Mouse (Mus musculus) testis, adult 2 months (tissue): Measurements from ENCODE around the gene Rnf130. TPM values are rescaled to one million over a fixed set of nuclear protein-coding genes. Genes with fewer than 3 reads are reported as not detected.
A peak's percentile ranks its signal among the peaks of the same experiment; 100 is the strongest.

Experiments used
- H3K27ac ChIP-seq: fragments of 200-500 bp; 2 replicates; pipeline ENCODE4 v1.5.1; 2012; ENCODE audit warnings: low read depth, low read length; ENCODE audit not compliant: control insufficient read depth, insufficient read depth
- H3K27me3 ChIP-seq: fragments of 200-500 bp; 2 replicates; pipeline ENCODE4 v1.6.1; 2012; ENCODE audit warnings: mild to moderate bottlenecking, low read length, moderate library complexity; ENCODE audit not compliant: control insufficient read depth, insufficient read depth
- H3K36me3 ChIP-seq: fragments of 200-500 bp; 2 replicates; pipeline ENCODE4 v1.6.1; 2012; ENCODE audit warnings: mild to moderate bottlenecking, low read length; ENCODE audit not compliant: control insufficient read depth, insufficient read depth
- H3K4me1 ChIP-seq: fragments of 200-500 bp; 2 replicates; pipeline ENCODE4 v1.6.1; 2012; ENCODE audit warnings: low read length; ENCODE audit not compliant: control insufficient read depth, insufficient read depth
- H3K4me3 ChIP-seq: fragments of 200-500 bp; 2 replicates; pipeline ENCODE4 v1.5.1; 2012; ENCODE audit warnings: low read depth, mild to moderate bottlenecking, low read length, moderate library complexity, mixed read lengths; ENCODE audit not compliant: control insufficient read depth
- CTCF ChIP-seq: fragments of 200-500 bp; IDR thresholded peaks from 2 replicates; pipeline ENCODE4 v1.5.1; 2012; ENCODE audit warnings: low read depth, mild to moderate bottlenecking, inconsistent platforms, low read length, moderate library complexity; ENCODE audit not compliant: control insufficient read depth, insufficient read depth, insufficient replicate concordance
- POLR2A ChIP-seq: fragments of 200-500 bp; IDR thresholded peaks from 2 replicates; pipeline ENCODE4 v1.6.1; 2012; ENCODE audit warnings: low read depth, mild to moderate bottlenecking, inconsistent platforms, low read length, moderate library complexity; ENCODE audit not compliant: control insufficient read depth
- polyA plus RNA-seq: library from polyadenylated mRNA; depleted of rRNA; stranded (reverse); fragments of >200 nt; gene quantifications from 2 replicates; pipeline ENCODE4 v1.2.3, GENCODE M21; 2012; rRNA removed

Rnf130 gene
- 10.4 and 12.1 TPM in 2 replicates for polyA plus RNA-seq

DNA sequence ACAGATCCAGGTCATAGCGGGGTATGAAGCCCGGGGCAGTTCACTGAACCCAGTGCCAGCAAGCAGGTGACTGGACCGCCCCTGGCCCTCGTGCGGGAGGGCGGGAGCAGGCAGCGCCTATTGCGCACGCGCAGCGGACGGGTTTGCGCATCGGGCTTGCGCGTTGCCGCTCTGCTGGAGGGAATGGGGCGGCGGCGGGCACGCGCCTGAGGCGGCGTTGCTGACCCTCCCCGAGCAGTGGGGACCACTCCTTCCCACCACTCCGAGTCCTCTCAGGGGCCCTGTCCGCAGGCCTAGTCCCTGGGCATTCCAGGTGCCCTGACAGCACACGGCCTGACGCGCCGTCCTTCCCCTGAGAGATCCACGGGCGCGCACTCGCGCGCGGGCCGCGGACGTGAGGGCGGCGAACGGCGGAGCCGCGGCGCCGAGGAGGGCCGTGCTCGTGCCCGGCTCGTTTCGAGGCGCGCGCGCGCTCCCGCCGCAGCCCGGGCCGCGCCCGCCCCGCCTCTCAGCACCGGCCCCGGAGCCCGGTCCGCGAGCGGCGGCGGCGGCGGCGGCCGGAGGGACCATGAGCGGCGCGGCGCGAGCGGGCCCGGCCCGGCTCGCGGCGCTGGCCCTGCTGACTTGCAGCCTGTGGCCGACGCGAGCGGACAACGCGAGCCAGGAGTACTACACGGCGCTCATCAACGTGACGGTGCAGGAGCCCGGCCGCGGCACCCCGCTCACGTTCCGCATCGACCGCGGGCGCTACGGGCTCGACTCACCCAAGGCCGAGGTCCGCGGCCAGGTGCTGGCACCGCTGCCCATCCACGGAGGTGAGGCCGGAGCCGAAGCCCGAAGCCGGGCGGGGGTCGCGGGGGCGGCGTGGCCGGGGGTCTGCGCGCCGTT lies at the start of gene Rnf130:
Gene Rnf130, plus strand, starts transcription at position 514 of the 888 bp plus-strand sequence.
- H3K27me3 ChIP-seq, result no peaks in the 10 kb centered on the region
- peak within 1 kb of the TSS; percentile 97 for H3K4me3 ChIP-seq
- no peaks in the 10 kb centered on the region for H3K36me3 ChIP-seq
- TF ChIP-seq CTCF, result no peak
- TF ChIP-seq POLR2A, result peak; percentile 61
- H3K4me1 ChIP-seq, result peaks cover 3% of the 10 kb centered on the region
- H3K27ac ChIP-seq, result peak within 1 kb of the TSS; percentile 99

DNA sequence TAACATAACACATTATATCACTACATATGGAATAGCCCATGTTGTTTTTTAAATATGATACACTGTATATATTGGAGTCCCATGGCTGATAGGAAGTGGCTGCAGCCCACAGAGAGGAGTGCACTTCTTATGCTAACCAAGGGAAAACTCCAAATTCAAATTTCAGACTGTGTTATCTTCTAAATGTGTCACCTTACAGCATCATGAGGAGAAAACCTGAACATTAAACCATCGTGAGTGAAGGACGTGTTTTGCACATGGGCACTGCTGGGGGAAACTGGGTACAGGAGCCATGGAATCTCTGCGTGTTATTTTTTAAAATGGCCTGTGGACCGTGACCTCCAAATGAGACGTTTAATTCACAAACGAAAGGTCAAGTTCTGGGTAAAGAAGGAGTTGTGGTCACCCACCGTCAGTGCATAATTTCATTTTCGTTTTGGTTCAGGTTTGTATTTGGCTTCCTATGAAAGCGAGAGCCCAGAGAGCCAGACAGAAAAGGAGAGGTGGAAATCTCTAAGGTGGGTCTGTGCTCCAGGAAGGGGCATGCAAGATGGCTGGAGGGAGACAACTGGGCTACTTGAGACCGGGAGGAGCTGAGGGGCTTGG lies 47.1 kb upstream of the Rnf130 start:
- TF ChIP-seq CTCF, result no peak
- no peak for TF ChIP-seq POLR2A
- Histone ChIP-seq H3K27me3 (no peaks in the 10 kb centered on the region), H3K4me1 (no peaks in the 10 kb centered on the region), H3K27ac (no peak overlapping the region), H3K36me3 (no peaks in the 10 kb centered on the region), H3K4me3 (no peak overlapping the region)

DNA sequence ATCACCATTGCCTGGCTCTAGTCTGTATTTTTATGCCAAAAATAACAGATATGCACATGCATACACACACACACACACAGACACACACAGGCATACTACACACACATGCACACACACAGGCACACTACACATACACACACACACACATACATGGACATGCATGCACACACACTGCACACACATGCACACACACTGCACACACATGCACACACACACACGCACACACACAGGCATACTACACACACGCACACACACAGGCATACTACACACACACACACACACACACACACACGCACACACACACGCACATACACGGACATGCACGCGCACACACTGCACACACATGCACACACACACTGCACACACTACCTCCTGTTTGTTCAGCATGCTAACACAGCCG lies 46.2 kb upstream of the Rnf130 start:
- Histone ChIP-seq H3K4me3 (no peak overlapping the region), H3K36me3 (no peaks in the 10 kb centered on the region), H3K4me1 (no peaks in the 10 kb centered on the region), H3K27me3 (no peaks in the 10 kb centered on the region), H3K27ac (no peak overlapping the region)
- no peak for TF ChIP-seq CTCF
- TF ChIP-seq POLR2A, result no peak

DNA sequence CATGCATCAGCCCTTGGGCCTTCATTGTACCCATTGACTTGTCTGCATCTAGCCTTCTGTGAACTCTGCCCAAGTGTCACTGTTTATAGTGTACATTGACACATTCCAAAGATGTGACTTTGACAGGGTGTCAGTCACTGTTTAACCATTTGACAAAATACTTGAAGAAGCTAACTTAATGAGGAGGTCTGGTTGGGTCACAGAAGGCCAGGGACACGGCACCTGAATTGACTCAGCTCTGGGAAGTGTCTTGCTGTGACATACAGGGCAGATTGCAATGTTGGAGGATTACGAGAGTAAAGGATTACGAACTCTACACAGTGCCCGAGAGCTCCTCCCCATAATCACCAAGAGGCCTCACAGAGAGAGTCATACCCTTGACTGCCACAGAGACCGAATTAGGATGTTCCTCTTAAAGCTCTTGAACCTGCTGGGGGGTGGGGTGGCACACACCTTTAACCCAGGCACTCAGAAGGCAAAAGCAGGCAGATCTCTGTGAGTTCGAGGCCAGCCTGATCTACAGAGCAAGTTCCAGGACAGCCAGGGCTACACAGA lies 44.4 kb upstream of the Rnf130 start:
- TF ChIP-seq POLR2A (no peak), CTCF (no peak)
- H3K4me1 ChIP-seq, result no peaks in the 10 kb centered on the region
- no peak overlapping the region for H3K27ac ChIP-seq
- H3K4me3 ChIP-seq, result no peak overlapping the region
- no peaks in the 10 kb centered on the region for H3K36me3 ChIP-seq
- H3K27me3 ChIP-seq, result no peaks in the 10 kb centered on the region

DNA sequence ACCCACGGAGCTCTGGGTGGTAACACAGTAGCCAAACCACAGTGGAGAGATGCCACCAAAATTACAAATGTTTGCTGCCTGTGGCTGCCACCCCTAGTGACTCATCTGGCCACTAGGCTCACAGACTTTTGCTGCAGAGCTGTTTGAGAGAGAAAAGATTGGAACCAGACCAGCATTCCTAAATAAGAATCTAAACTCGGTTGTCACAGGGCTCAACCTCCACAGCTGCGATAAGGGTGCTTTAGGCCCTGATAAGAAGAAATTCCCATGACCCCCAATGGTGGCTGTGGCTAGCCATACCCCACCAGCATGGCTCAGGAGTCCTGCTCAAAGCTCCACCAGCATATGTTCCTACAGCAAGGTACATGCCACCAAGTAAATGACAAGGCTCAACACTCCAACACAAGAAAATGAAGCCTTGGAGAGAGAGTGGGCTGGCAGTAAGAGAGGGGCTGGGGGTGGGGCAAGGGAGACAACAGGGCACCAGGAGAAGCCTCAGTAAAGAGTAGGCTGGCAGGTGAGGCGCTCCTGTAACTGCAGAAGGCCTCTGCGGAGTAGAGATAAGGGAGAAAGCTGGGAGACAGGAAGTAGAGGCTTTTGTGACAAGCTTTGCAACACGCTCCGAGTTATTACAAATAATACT lies 43.7 kb upstream of the Rnf130 start:
- no peak for TF ChIP-seq POLR2A
- no peaks in the 10 kb centered on the region for H3K27me3 ChIP-seq
- H3K4me3 ChIP-seq, result no peak overlapping the region
- no peak overlapping the region for H3K27ac ChIP-seq
- no peaks in the 10 kb centered on the region for H3K4me1 ChIP-seq
- no peaks in the 10 kb centered on the region for H3K36me3 ChIP-seq

DNA sequence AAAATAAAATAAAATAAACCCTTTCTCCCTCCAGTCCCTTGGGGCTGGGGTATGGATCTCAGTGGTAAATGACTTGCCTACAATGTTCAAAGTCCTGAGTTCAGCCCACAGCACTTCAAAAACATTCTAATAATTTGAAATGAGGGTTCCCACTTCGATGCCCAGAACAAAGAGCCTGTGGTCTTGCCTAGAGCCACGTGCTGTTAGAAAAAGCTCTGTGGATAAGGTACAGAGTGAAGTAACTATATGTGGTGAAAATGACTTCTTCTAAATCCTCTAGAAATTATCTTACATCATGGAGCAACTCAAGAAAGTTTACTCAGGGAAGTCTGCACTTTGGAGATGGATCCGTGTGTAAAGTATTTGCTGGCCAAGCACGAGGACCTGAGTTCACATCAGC lies 43.1 kb upstream of the Rnf130 start:
- H3K4me1 ChIP-seq, result no peaks in the 10 kb centered on the region

DNA sequence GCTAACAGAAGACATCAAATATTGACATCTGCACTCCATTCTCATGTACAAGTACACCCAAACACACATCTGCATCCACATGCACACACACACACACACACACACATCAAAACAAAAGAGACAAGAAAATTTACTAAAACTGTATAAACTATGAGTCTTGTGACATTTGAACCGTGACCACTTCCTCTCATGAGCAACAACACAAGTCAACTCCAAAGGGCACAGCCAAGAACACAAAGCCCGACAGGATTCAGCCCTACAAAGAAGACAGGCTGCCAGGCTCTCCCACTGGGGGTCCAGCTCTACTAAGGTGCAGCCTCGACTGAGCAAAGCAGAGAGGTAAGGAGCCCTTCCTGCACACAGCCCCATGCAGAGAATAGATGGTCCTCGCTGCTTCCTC lies 42.3 kb upstream of the Rnf130 start:
- TF ChIP-seq POLR2A (no peak), CTCF (no peak)
- H3K27ac ChIP-seq, result no peak overlapping the region
- H3K36me3 ChIP-seq, result no peaks in the 10 kb centered on the region
- H3K4me1 ChIP-seq, result no peaks in the 10 kb centered on the region
- H3K4me3 ChIP-seq, result no peak overlapping the region
- no peaks in the 10 kb centered on the region for H3K27me3 ChIP-seq

More for the DNA sequence above, 43.1 kb upstream of the Rnf130 start:
- no peaks in the 10 kb centered on the region for H3K27me3 ChIP-seq
- no peak overlapping the region for H3K27ac ChIP-seq
- TF ChIP-seq POLR2A (no peak), CTCF (no peak)
- no peak overlapping the region for H3K4me3 ChIP-seq
- no peaks in the 10 kb centered on the region for H3K36me3 ChIP-seq
